Mouse (Mus musculus): ENCODE measurements at regions not wholly inside any gene's neighbourhood (a gene's known extent, or its start where the extent isn't known, plus 50 kb on each side); places are given as distances from the start of the nearest gene placed in this dataset.

GRCm38 (mm10) chr1:119282416-119282815, 139.6 kb downstream of the Inhbb start:
- 84% methylated on average over 1 of the region's 1 CpGs for WGBS
- no peak overlapping the region for H3K9ac ChIP-seq
- no peak for ATAC-seq (ENCODE audit: insufficient read depth, low FRiP score, low read depth)

GRCm38 (mm10) chr1:119279261-119279660, 142.8 kb downstream of the Inhbb start:
- no peaks in the 10 kb centered on the region for H3K36me3 ChIP-seq
- peak overlapping the region; percentile 61; the same call in 1 of the 2 replicates for H3K27ac ChIP-seq
- no peak overlapping the region for H3K9ac ChIP-seq
- ATAC-seq (ENCODE audit: insufficient read depth, low FRiP score, low read depth), result no peak
- WGBS, result 71% methylated on average over 3 of the region's 3 CpGs
- H3K4me3 ChIP-seq (replicated peaks), result no peak overlapping the region
- H3K9me3 ChIP-seq, result no peaks in the 10 kb centered on the region
- H3K4me2 ChIP-seq, result no peak overlapping the region
- no peaks in the 10 kb centered on the region; the same call in 1 of the 2 replicates for H3K4me1 ChIP-seq
- no peaks in the 10 kb centered on the region for H3K27me3 ChIP-seq (replicated peaks)

More at GRCm38 (mm10) chr1:119282416-119282815, 139.6 kb downstream of the Inhbb start:
- H3K4me3 ChIP-seq (replicated peaks), result no peak overlapping the region
- H3K4me2 ChIP-seq, result no peak overlapping the region
- H3K36me3 ChIP-seq, result no peaks in the 10 kb centered on the region
- H3K9me3 ChIP-seq, result no peaks in the 10 kb centered on the region
- H3K27me3 ChIP-seq (replicated peaks), result no peaks in the 10 kb centered on the region
- H3K4me1 ChIP-seq, result no peaks in the 10 kb centered on the region; the same call in 1 of the 2 replicates
- no peak overlapping the region for H3K27ac ChIP-seq

GRCm38 (mm10) chr1:119278528-119279201, 143.4 kb downstream of the Inhbb start:
- Histone ChIP-seq H3K4me3 (replicated peaks) (no peak overlapping the region), H3K27me3 (replicated peaks) (no peaks in the 10 kb centered on the region), H3K9me3 (no peaks in the 10 kb centered on the region), H3K27ac (peak overlapping the region; percentile 61), H3K4me2 (no peak overlapping the region), H3K9ac (no peak overlapping the region), H3K36me3 (no peaks in the 10 kb centered on the region), H3K4me1 (no peaks in the 10 kb centered on the region; the same call in 1 of the 2 replicates)
- 65% methylated on average over 8 of the region's 8 CpGs for WGBS
- ATAC-seq (ENCODE audit: insufficient read depth, low FRiP score, low read depth), result peak; percentile 88

- Histone ChIP-seq H3K9me3 (no peaks in the 10 kb centered on the region), H3K4me3 (replicated peaks) (no peak overlapping the region), H3K27ac (no peak overlapping the region), H3K9ac (no peak overlapping the region), H3K27me3 (replicated peaks) (no peaks in the 10 kb centered on the region), H3K4me2 (no peak overlapping the region), H3K36me3 (no peaks in the 10 kb centered on the region), H3K4me1 (no peaks in the 10 kb centered on the region; the same call in 1 of the 2 replicates)
- ATAC-seq (ENCODE audit: insufficient read depth, low FRiP score, low read depth), result no peak
- WGBS, result 82% methylated on average over 4 of the region's 4 CpGs
Observed at GRCm38 (mm10) chr1:119277990-119278389, 144.1 kb downstream of the Inhbb start.

GRCm38 (mm10) chr1:119266013-119266412, 156.0 kb downstream of the Inhbb start:
- no peaks in the 10 kb centered on the region for H3K9me3 ChIP-seq
- no peak for ATAC-seq (ENCODE audit: insufficient read depth, low FRiP score, low read depth)
- H3K4me3 ChIP-seq (replicated peaks), result no peak overlapping the region
- H3K9ac ChIP-seq, result no peak overlapping the region
- H3K27me3 ChIP-seq (replicated peaks), result no peaks in the 10 kb centered on the region
- no peak overlapping the region for H3K4me2 ChIP-seq
- H3K36me3 ChIP-seq, result no peaks in the 10 kb centered on the region
- no peaks in the 10 kb centered on the region for H3K4me1 ChIP-seq
- H3K27ac ChIP-seq, result no peak overlapping the region
- WGBS, result 90% methylated on average over 5 of the region's 5 CpGs

- no peak for ATAC-seq (ENCODE audit: insufficient read depth, low FRiP score, low read depth)
- Histone ChIP-seq H3K4me2 (no peak overlapping the region), H3K36me3 (no peaks in the 10 kb centered on the region), H3K4me3 (replicated peaks) (no peak overlapping the region), H3K27ac (no peak overlapping the region), H3K4me1 (no peaks in the 10 kb centered on the region), H3K27me3 (replicated peaks) (no peaks in the 10 kb centered on the region), H3K9me3 (no peaks in the 10 kb centered on the region), H3K9ac (no peak overlapping the region)
- WGBS, result 74% methylated on average over 10 of the region's 10 CpGs
Observed at GRCm38 (mm10) chr1:119265192-119265891, 156.7 kb downstream of the Inhbb start.

GRCm38 (mm10) chr1:119259455-119259854, 162.6 kb downstream of the Inhbb start:
- Histone ChIP-seq H3K4me3 (replicated peaks) (no peak overlapping the region), H3K27me3 (replicated peaks) (no peaks in the 10 kb centered on the region)

GRCm38 (mm10) chr1:119256769-119257168, 165.3 kb downstream of the Inhbb start:
- no peak for ATAC-seq (ENCODE audit: insufficient read depth, low FRiP score, low read depth)

More at GRCm38 (mm10) chr1:119259455-119259854, 162.6 kb downstream of the Inhbb start:
- ATAC-seq (ENCODE audit: insufficient read depth, low FRiP score, low read depth), result no peak
- no peaks in the 10 kb centered on the region for H3K36me3 ChIP-seq
- no peaks in the 10 kb centered on the region for H3K4me1 ChIP-seq
- H3K9me3 ChIP-seq, result no peaks in the 10 kb centered on the region
- no peak overlapping the region for H3K9ac ChIP-seq
- no peak overlapping the region for H3K4me2 ChIP-seq
- H3K27ac ChIP-seq, result no peak overlapping the region
- 83% methylated on average over 9 of the region's 9 CpGs for WGBS

GRCm38 (mm10) chr1:119256097-119256473, 166.0 kb downstream of the Inhbb start:
- WGBS, result 44% methylated on average over 5 of the region's 5 CpGs
- Histone ChIP-seq H3K9me3 (no peaks in the 10 kb centered on the region), H3K9ac (no peak overlapping the region), H3K36me3 (no peaks in the 10 kb centered on the region), H3K4me2 (no peak overlapping the region), H3K4me3 (replicated peaks) (no peak overlapping the region), H3K4me1 (no peaks in the 10 kb centered on the region), H3K27ac (no peak overlapping the region), H3K27me3 (replicated peaks) (no peaks in the 10 kb centered on the region)
- ATAC-seq (ENCODE audit: insufficient read depth, low FRiP score, low read depth), result no peak

More at GRCm38 (mm10) chr1:119256769-119257168, 165.3 kb downstream of the Inhbb start:
- H3K4me1 ChIP-seq, result no peaks in the 10 kb centered on the region
- no peaks in the 10 kb centered on the region for H3K36me3 ChIP-seq
- H3K4me2 ChIP-seq, result no peak overlapping the region
- WGBS, result 78% methylated on average over 8 of the region's 8 CpGs
- H3K27ac ChIP-seq, result no peak overlapping the region
- no peaks in the 10 kb centered on the region for H3K9me3 ChIP-seq
- no peak overlapping the region for H3K4me3 ChIP-seq (replicated peaks)
- H3K9ac ChIP-seq, result no peak overlapping the region
- H3K27me3 ChIP-seq (replicated peaks), result no peaks in the 10 kb centered on the region

- ATAC-seq (ENCODE audit: insufficient read depth, low FRiP score, low read depth), result no peak
- Histone ChIP-seq H3K4me3 (replicated peaks) (no peak overlapping the region), H3K27me3 (replicated peaks) (no peaks in the 10 kb centered on the region), H3K4me1 (no peaks in the 10 kb centered on the region), H3K36me3 (no peaks in the 10 kb centered on the region), H3K9ac (no peak overlapping the region), H3K27ac (no peak overlapping the region), H3K9me3 (no peaks in the 10 kb centered on the region), H3K4me2 (no peak overlapping the region)
- 87% methylated on average over 20 of the region's 20 CpGs for WGBS
Observed at GRCm38 (mm10) chr1:119255386-119256096, 166.5 kb downstream of the Inhbb start.

- no peak for ATAC-seq (ENCODE audit: insufficient read depth, low FRiP score, low read depth)
- H3K27me3 ChIP-seq (replicated peaks), result no peaks in the 10 kb centered on the region
- H3K4me2 ChIP-seq, result no peak overlapping the region
- no peaks in the 10 kb centered on the region for H3K4me1 ChIP-seq
- H3K9ac ChIP-seq, result no peak overlapping the region
- H3K27ac ChIP-seq, result no peak overlapping the region
- no peak overlapping the region for H3K4me3 ChIP-seq (replicated peaks)
- H3K9me3 ChIP-seq, result no peaks in the 10 kb centered on the region
- 81% methylated on average over 5 of the region's 5 CpGs for WGBS
- H3K36me3 ChIP-seq, result no peaks in the 10 kb centered on the region
Observed at GRCm38 (mm10) chr1:119254928-119255327, 167.1 kb downstream of the Inhbb start.

GRCm38 (mm10) chr1:119253371-119253851, 168.6 kb downstream of the Inhbb start:
- Histone ChIP-seq H3K9ac (no peak overlapping the region), H3K4me2 (no peak overlapping the region), H3K4me1 (no peaks in the 10 kb centered on the region), H3K27ac (no peak overlapping the region), H3K4me3 (replicated peaks) (no peak overlapping the region), H3K27me3 (replicated peaks) (no peaks in the 10 kb centered on the region), H3K36me3 (no peaks in the 10 kb centered on the region), H3K9me3 (no peaks in the 10 kb centered on the region)
- WGBS, result 61% methylated on average over 7 of the region's 7 CpGs
- ATAC-seq (ENCODE audit: insufficient read depth, low FRiP score, low read depth), result no peak
